Mouse (Mus musculus) frontal cortex, postnatal 14 days (tissue): ENCODE results near the gene Pym1.
"Not testable (repeated sequence)": the region's sequence is repeated elsewhere in the genome, so short reads cannot be mapped to it uniquely, and the experiment has no call there.

Experiments used
- DNase-seq, 2 experiments: peaks; one replicate each; pipeline ENCODE4 v3.0.0; 2022; ENCODE audit warnings: low spot score in 2 of 2

The Pym1 gene

DNA sequence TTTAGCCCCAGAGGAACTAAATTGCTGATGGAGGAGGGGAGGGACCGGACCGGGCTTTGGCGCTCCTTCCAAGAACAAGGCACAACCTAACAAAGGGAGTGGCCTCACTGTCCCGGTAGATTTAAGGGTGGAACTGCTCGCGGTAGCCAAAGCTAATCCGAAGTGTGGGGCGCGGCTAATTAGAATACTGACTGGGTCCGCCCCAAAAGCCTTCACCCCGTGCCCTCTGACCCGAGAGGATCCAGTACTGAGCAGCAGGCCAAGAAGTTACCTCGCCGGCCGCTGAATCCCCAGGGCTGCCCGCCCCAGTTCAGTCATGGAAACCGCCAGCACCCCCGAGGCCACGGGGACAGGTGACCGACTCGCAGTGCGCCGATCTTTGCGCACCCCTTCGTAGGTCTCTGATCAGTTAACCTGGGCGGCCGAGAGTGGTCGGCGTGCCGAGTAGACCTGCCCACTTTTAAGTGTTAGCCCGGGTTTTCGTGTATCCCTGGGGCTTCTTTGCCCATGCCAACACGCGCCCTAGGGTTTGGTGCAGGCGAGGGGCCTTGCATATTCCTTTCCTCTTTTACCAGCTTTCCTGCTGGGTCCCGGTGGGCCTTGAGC is at the start of gene Pym1:
Gene Pym1 (plus strand): TSS at position 244 of the 606 bp plus-strand sequence.
- peak in 1 of 2 experiments; percentile 28 for DNase-seq

DNA sequence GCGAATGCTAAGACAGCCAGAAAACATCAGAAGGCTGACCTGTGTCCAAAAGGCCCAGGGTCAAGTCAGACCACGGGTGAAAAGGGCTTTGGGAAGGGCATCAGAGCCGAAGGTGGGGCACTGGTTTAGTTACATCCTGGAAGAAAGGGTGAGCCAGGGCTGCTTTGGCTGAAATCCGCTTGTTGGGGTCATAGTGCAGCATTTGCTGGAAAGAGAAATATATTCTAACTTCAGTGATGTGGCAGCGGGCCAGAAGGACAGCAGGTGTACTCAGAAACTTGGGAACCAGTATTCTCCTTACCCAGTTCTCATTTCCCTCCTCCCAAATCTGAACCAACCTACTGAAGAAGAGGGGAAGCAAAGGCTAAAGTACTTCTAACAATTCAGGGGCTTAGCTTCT is 48.7 kb upstream of the Pym1 start:
- DNase-seq: no peak

DNA sequence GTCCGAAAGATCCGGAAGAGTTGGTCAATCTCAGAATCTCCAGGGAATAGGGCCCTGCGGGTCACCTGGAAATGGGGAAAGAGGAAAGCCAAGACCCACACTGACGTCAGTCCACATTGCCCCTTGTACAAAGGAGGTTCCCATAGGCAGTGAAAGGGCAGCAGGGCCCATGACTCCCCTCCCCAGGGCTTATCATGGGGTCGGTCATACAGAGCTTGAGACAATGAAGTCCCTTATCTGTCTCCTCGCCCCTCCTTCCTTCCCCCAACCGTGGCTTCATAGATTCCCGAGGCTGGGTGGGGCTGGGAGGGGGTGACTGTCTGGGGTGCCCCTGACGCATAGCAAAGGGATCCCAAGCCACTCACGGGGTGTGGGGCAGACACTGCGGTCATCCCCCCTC is 48.1 kb upstream of the Pym1 start:
- no peak for DNase-seq

DNA sequence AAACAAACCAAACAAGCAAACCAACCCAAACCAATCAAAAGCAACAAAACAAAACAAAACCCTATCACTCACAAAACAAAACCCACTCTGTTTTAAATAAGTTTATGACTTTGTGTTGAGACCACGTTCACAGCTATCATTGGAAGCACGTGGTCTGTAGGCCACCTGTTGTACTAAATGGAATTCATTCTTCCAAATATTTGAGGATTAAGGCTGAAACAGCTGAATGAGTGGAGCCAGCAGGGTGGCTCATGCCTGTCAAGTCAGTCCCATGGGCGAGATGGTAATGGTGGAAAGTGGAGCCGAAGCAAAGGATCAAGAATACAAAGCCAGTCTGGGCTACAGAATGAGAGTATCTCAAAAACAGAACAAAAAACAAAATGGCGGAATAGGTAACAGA is 47.0 kb upstream of the Pym1 start:
- DNase-seq: no peak

DNA sequence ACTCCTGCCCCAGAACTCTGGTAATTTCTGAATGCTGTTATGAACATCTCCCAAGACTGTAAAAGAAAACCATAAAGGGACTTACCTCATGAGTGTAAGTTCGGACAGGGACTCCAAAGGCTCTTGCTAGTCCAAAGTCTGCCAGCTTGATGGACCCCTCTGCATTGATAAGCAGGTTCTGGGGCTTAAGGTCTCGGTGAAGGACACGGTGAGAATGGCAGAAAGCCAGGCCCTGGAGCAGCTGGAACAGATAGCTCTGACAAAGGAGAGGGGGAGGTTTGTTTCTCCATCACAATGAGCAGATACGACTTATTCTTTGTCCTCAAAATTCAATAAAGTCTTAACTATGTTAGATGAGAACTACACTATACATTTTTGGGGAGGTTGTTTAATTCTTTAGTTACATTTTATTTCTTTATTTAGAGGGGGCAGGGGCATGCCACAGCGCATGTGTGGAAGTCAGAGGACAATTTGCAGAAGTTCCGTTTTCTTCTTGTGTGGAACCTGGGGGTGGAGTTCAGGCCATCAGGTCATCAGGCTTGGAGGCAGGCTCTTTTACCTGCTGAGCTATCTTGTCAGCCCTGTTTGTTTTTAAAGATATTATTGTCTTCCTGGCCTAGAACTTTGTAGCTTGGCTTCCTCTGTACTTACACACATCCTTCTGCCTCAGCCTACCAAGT is 45.2 kb upstream of the Pym1 start:
- no peak for DNase-seq

DNA sequence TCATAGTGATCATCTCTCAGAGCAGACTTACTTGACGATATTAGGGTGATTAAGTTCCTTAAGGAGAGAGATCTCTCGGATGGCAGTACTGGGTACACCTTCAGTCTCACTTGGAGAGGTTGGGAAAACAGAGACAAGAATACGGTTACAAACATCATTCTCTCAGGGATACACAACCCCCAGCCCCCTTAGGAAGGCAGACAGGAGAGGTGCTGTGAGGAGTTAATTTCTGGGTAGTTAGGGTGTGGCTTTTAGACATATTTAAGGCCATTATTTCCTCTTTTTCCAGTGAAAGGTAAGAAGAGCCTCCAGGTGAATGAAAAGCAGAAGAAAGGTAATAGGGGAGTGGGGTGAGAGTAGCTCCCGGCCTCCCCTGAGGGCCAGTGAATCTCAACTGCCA is 43.8 kb upstream of the Pym1 start, which contains the start of gene Pmel:
Gene Pmel (plus strand): TSS at position 301 of the 400 bp plus-strand sequence.
- no peak for DNase-seq

DNA sequence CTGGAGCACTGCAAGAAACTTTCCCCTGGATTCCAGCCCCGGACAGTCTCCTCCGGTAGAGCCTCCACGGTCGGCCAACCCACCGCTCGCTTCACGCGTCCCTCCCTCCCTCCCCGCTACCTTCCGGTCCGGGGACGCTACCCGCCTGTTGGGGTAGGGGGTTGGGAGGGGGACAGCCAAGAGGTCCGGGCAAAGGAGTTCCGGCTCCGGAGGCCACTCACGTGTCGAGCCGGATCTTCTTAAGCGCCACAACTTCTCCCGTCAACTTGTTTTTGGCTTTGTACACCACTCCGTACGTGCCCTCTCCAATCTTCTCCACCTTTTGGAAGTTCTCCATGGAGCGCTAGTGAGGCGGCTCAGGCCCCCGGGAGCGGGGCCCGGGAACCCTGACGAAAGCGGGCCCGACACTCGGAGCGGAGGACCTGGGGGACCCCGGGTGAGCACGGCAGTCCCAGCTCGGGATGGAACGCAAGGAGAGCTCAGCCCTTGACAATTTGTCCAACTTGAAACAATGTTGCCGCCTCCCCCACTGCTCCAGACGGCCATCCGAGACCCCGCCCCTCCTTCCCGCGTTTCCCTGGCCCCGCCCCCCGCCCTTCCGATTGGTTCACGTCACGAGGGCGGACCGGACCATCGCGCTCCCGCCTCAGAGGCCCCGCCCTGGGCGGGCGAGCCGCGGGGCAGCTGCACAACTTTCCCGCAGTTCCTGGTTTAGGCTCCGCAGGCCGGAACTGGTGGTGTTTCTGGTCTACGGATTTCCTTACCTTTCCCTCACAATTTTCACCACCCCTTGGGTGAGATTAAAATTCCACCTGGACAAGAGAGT is 43.0 kb upstream of the Pym1 start, which contains the start of gene Cdk2:
Gene Cdk2 (minus strand): TSS at position 541 of the 826 bp plus-strand sequence.
- DNase-seq: peak; percentile 62 to 79

DNA sequence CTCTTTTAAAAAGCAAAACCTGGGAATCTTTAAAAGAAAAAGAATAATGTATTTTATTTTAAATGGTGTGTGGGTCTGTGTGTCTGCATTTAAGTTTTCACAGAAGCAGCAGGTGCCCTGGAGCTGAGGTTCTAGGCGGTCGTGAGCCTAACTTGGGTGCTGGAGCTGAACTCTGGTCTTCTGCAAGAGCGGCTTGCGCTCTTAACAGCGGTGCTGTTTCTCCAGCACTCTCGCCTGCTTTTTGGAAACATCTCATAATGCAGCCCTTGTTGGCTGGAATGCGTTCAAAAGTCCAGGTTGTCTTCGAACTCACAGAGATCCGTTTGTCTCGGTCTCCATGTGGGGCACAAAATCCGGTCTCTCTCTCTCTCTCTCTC is 42.4 kb upstream of the Pym1 start:
- DNase-seq: no peak

DNA sequence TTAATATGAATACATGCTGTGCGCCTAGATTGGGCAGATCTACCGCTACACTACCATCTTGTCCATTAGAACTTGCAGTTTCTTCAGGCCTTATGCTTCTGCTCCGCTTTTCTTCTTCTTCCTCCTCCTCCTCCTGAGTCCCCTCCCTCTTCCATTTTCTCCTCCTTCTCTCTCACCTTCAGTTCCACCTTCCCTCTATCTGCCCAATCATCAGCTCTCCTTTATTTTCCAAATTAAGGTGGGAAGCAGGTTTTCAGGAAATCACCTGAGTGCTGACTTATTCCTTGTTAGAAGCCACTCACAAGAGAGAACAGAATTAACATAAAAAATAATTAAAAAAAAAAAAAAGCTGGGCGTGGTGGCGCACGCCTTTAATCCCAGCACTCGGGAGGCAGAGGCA is 36.4 kb upstream of the Pym1 start:
- DNase-seq: not testable (repeated sequence)

DNA sequence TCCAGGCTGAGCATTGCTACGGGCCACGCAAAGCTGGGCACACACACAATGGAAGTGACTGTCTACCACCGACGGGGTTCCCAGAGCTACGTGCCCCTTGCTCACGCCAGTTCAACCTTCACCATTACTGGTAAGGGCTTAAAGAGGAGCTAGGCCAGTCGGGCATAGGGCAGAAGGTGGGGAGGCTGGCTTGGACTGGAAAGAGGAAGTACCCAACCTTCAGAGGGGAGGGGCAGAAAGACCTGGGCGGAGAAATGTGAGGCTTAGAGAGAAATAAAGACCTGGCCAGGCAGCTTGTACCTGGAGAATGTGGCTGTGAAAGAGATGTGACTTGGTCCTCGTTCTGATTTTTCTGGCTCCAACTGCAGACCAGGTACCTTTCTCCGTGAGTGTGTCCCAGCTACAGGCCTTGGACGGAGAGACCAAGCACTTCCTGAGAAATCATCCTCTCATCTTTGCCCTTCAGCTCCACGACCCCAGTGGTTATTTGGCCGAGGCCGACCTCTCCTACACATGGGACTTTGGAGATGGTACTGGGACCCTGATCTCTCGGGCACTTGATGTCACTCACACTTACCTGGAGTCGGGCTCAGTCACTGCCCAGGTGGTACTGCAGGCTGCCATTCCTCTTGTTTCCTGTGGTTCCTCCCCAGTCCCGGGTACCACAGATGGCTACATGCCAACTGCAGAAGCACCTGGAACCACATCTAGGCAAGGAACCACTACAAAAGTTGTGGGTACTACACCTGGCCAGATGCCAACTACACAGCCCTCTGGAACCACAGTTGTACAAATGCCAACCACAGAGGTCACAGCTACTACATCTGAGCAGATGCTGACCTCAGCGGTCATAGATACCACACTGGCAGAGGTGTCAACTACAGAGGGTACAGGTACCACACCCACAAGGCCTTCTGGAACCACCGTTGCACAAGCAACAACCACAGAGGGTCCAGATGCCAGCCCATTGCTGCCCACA is 31.8 kb upstream of the Pym1 start:
- DNase-seq: no peak

DNA sequence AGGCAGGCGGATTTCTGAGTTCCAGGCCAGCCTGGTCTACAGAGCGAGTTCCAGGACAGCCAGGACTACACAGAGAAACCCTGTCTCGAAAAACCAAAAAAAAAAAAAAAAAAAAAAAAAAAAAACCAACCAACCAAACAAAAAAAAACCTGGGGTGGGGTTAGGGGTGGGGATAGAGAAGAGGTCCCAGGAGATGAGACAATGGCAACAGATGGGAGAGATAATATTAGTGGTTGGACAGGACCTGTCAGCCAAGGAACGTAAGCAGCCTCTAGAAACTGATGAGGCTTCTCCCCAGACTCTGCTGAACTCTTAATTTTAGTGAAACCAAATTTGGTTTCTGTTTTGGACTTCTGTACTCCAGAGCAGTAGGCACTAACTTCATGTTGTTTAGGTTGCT is 22.2 kb upstream of the Pym1 start:
- DNase-seq: not testable (repeated sequence)

DNA sequence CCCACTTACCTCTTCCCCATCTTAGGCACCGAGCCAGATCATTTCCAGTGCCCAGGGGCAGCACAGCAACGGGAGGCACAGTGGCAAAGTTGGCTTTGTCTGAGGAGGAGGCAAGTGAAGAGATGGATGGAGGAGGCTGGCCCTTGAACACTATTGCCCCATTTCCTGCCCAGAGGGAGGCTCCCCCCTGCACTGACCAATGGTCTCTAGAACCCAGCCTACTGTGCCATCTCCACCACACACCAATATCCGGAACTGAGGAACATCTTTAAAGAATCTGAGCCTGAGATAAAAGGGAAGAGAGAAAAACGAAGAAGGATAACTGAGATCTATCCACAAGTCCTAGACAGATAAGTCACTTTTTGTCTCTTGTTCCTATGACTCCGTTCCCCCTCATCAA is 19.6 kb upstream of the Pym1 start:
- no peak for DNase-seq

DNA sequence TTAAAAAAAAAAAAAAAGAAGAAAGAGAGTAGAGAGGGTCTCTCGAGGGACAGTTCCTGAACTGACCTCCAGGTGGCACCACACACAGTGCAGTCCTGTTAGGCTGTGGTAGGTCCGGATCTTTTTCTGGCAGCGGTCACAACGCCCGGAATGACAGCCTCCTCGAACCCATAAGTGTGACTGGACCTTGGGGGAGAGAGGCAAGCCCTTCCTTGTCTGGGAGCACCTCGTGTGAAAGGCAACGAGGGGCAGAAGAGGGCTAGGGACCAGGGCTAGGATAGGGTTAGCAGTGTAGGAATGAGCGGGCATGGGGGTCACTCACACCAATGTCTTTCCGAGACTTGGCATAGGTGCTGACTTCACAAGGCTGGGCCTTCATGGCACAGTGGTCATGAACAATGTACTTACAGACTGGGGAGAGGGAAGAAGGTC is 16.7 kb upstream of the Pym1 start:
- peak in 1 of 2 experiments; percentile 51 for DNase-seq

DNA sequence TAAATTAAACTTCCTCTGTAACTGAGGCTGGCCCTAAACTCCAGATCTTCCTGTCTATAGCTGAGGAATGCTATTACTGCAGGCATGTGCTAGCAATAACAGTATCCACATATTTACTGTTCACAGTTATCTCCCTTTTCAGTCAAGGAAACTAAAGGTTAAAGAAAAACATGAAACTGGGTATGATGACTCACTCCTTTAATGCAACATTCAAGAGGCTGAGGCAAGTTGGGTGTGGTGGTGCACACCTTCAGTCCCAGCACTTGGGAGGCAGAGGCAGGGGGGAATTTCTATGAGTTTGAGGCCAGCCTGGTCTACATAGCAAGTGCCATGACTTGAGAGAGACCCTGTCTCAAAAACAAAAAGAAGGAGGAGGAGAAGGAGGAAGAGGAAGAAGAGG is 15.7 kb upstream of the Pym1 start:
- DNase-seq: no peak

DNA sequence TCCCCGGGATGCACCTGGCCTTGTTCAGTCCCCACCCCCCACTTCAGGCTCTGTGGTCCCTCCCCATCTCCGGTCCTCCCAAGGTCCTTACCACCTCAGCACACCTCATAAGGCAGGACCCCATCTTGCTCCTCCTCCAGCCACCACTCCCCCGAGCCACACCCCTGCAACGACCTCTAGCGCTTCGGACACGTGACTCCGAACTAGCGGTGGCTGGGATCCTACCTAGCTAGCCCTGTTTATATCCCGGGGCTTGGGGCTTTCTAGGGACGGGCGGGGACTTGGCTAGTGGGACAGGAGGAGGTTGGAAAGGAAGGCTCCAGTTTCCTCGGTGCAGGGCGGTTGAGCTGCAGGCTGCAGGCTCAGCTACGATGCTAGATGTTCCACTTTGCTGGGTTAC is 10.3 kb upstream of the Pym1 start:
- DNase-seq: no peak

DNA sequence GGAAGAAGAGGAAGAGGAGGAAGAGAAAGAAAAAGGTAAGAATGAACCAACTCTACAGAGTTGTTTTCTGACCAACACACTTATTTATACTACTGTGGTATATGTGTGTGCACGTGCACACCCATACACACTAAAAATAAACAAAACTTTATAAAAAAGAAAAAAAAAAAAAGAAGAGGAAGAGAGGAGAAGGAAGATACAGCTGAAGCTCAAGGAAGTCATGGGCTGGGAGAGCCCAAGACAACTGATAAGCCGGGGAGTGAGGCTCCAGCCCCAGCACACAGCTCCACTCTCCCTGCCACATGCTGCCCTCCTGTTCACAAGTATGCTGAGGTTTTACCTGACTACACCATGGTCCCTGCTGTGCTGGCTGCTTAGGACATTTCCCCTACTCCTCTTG is 7.4 kb upstream of the Pym1 start:
- no peak for DNase-seq

DNA sequence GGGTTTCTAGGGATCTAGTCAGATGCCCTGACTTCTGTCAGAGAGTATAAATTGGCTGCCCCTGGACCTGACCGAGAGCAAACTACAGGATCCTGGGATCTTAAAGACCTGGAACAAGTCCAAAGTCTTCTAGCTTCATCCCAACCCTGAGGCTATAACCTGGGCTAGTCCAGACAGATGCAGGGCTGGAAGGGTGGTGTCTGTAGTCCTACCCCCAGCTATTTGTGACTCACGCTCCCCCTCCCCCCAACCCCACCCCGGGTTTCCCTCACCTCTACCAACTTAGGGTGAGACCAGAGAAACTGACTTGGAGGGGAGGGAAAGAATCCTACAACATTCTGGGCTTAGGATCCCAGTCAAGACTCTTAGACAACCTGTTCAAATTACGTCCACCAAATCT is 5.1 kb upstream of the Pym1 start:
- no peak for DNase-seq

DNA sequence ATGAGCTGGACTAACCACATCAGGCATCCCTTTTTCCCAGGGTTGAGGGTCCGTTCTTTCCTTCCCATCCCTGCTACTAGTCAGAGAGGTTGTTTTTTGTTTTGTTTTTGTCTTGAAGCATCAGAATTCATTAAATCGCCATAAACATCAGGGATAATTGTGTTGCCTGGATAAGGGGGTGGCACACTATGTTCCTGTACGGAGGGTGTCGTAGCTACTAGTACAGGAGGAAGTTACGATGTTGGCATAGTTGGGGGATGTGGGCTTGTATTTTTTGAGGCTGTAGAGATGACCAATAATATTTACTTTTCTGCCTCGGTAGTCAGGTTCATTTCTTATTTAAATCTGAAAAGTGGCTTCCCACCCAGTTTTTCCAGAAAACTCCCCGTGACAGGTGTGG is 4.5 kb upstream of the Pym1 start:
- DNase-seq: no peak

DNA sequence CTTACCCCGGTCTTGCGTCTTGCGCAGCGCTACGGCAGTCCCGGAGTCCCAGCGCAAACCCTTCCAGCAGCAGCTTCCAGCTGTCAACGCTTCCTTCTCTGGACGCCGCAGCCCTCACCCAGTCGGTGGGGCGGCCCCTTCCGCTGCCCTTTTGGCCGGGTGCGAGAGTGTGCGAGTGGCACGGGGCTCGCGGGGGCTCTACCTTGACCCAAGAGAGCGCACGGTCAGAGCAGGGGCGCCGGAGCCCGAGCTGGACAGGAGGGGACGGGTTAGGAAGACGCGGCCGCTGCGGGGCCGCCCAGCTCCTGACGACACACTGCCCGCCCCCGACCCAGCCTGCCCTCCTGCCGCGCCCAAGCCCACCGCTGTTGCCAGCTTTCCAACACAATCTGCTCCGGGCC is 3.9 kb upstream of the Pym1 start:
- peak in 1 of 2 experiments; percentile 26 for DNase-seq

DNA sequence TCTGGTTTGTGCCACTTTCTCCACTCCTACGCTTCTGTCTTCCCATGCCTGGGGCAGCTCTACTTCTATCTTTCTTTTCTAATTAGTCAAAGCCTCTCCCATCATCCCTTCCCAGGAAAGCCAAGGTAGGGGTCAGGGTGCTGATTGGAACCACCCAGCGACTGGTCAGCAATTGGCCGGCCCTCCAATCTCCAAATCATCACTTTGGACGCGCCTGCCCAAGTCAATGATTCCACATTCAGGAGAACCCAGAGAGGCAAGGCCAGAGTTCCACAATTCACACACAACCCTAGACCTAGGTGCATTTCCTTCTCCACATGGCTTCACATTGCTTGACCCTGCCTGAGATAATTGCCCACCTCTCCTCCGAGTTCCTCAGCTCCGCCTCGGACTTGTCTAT is 3.5 kb upstream of the Pym1 start:
- DNase-seq: no peak
